Mouse (Mus musculus) 416B (cell line): ENCODE results near the gene Lrrc27.

Source experiments
- DNase-seq: peaks from one replicate; pipeline ENCODE4 v3.0.0; 2011; ENCODE audit warnings: low read depth

Lrrc27 gene

GRCm38 (mm10) chr7:139276150-139276549 is 63.4 kb downstream of the Lrrc27 start:
- no peak for DNase-seq

- no peak for DNase-seq
Observed at GRCm38 (mm10) chr7:139277536-139277935, 64.7 kb downstream of the Lrrc27 start.

- no peak for DNase-seq
Observed at GRCm38 (mm10) chr7:139279571-139279970, 66.8 kb downstream of the Lrrc27 start.

GRCm38 (mm10) chr7:139280044-139280443 is 67.3 kb downstream of the Lrrc27 start:
- DNase-seq: no peak

GRCm38 (mm10) chr7:139281195-139281594 is 68.4 kb downstream of the Lrrc27 start:
- no peak for DNase-seq

- no peak for DNase-seq
Observed at GRCm38 (mm10) chr7:139282037-139282436, 69.2 kb downstream of the Lrrc27 start.

GRCm38 (mm10) chr7:139285295-139285943 is 72.6 kb downstream of the Lrrc27 start:
- DNase-seq: no peak

GRCm38 (mm10) chr7:139288540-139288939 is 75.8 kb downstream of the Lrrc27 start:
- no peak for DNase-seq
